Mouse (Mus musculus): ENCODE results near the gene Cul1.

GRCm38 (mm10) chr6:47455843-47456242, 2.6 kb downstream of the Cul1 start:
- TF ChIP-seq GATA1 (IDR thresholded peaks at IDR 0.05; ENCODE audit: low read length) (no peak), TAL1 (IDR thresholded peaks at IDR 0.05; ENCODE audit: low read length) (no peak)
